Mouse (Mus musculus) G1E-ER4 (cell line): ENCODE results near the gene Nhlrc1. TPM values are rescaled to one million over a fixed set of nuclear protein-coding genes. Genes with fewer than 3 reads are reported as not detected.

Experiments
- GATA1 ChIP-seq: IDR thresholded peaks from one replicate; pipeline ENCODE4 v1.8.0; 2012; ENCODE audit warnings: low read length, inconsistent platforms
- polyA plus RNA-seq: library from polyadenylated mRNA; stranded (reverse); fragments of >175 nt; gene quantifications from 2 replicates; pipeline ENCODE4 v1.2.3, GENCODE M21; 2012

Nhlrc1 gene
- polyA plus RNA-seq, 1 experiment = not detected

GRCm38 (mm10) chr13:47030376-47031107 lies 15.9 kb upstream of the Nhlrc1 start:
- TF ChIP-seq GATA1 = no peak

GRCm38 (mm10) chr13:47020798-47021197 lies 6.1 kb upstream of the Nhlrc1 start:
- TF ChIP-seq GATA1 = no peak

GRCm38 (mm10) chr13:47019774-47020173 lies 5.1 kb upstream of the Nhlrc1 start:
- TF ChIP-seq GATA1 = no peak

- no peak for TF ChIP-seq GATA1
These were observed 2.6 kb upstream of the Nhlrc1 start for GRCm38 (mm10) chr13:47017259-47017658.

GRCm38 (mm10) chr13:47015195-47015501 lies 498 bp upstream of the Nhlrc1 start:
- no peak for TF ChIP-seq GATA1

GRCm38 (mm10) chr13:47013740-47014139 lies 910 bp downstream of the Nhlrc1 start:
- no peak for TF ChIP-seq GATA1

- TF ChIP-seq GATA1 = no peak
These were observed 13.1 kb downstream of the Nhlrc1 start for GRCm38 (mm10) chr13:47001590-47001989.

GRCm38 (mm10) chr13:46999498-46999897 lies 15.2 kb downstream of the Nhlrc1 start:
- TF ChIP-seq GATA1 = no peak

GRCm38 (mm10) chr13:46997355-46997754 lies 17.3 kb downstream of the Nhlrc1 start:
- TF ChIP-seq GATA1 = no peak

GRCm38 (mm10) chr13:46993274-46993551 lies 21.4 kb downstream of the Nhlrc1 start:
- no peak for TF ChIP-seq GATA1

GRCm38 (mm10) chr13:46992516-46993273 lies 22.0 kb downstream of the Nhlrc1 start:
- no peak for TF ChIP-seq GATA1

GRCm38 (mm10) chr13:46990376-46991011 lies 24.2 kb downstream of the Nhlrc1 start:
- TF ChIP-seq GATA1 = no peak

- no peak for TF ChIP-seq GATA1
These were observed 26.7 kb downstream of the Nhlrc1 start for GRCm38 (mm10) chr13:46987941-46988340.

GRCm38 (mm10) chr13:46986208-46986607 lies 28.4 kb downstream of the Nhlrc1 start:
- no peak for TF ChIP-seq GATA1

GRCm38 (mm10) chr13:46983878-46984277 lies 30.8 kb downstream of the Nhlrc1 start:
- TF ChIP-seq GATA1 = no peak

- TF ChIP-seq GATA1 = no peak
These were observed 34.7 kb downstream of the Nhlrc1 start for GRCm38 (mm10) chr13:46979836-46980490.
